Mouse (Mus musculus) spleen, adult 2 months (tissue): ENCODE data around the gene Pdlim1.

Experiments used
- CTCF ChIP-seq: fragments of 200-500 bp; IDR thresholded peaks from 2 replicates; pipeline ENCODE4 v1.5.1; 2011; ENCODE audit warnings: mild to moderate bottlenecking, inconsistent platforms; ENCODE audit not compliant: insufficient read depth, insufficient read length, insufficient replicate concordance; ENCODE audit errors: extremely low read depth
- POLR2A ChIP-seq: fragments of 200-500 bp; IDR thresholded peaks from 2 replicates; pipeline ENCODE4 v1.6.1; 2011; ENCODE audit warnings: low read depth, low read length, inconsistent platforms

DNA sequence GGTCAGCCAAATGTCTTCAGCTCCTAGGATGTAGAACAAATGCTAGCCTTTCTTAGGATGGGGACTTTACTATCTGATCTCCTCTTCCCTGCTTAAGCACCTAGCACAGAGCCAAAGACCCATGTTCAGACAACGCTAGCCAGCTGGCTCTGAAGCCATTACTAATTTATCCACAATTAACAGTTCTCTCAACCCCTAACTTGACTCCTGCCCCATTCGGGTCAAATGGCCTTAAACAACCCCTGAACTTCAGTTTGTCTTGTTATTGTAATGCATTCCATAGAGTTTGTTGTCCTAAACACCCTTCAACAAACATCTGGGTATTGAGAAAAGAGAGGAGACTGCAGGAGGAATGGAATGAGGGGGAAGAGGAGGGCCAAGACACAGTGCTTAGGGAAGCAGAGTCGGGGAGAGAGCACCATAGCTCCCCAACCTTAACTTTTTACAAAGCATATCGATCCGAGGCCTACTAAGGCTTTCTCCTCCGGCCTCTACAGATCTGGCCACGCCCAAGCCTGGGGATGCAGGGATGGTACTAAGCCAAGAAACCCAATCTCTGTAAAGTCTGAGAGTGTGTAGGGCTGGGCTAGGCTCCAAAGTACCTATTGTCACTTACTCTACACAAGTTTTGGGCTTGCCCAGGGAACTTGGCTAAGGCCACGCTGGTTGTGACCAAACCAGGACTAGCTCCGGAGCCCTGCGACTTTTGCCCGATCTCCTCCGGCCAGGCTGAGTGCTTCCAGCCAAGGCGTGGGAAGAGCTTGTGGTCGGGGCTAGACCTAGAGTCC lies 4.0 kb upstream of the Pdlim1 start:
- no peak for TF ChIP-seq CTCF
- no peak for TF ChIP-seq POLR2A
